Mouse (Mus musculus): ENCODE measurements at regions not wholly inside any gene's neighbourhood (a gene's known extent, or its start where the extent isn't known, plus 50 kb on each side); places are given as distances from the start of the nearest gene placed in this dataset.

DNA sequence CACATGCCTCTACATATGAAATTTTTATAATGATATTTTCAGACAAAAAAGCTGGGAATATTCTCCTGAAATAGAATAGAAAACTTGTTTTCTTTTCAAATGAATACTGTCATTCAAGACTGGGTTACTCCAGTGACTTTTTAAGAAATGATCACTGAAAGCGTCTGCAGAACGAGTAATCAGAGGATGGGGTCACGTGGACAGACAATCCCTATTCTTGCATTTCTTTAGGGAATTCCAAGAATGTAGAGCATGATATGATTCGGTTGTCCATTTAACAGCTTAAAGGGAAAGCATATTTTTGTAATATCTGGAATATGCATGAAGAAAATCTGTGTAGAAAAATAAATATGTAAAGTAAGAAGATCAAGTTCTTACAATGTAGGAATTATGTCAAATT is 65.6 kb downstream of the 4933402N22Rik start:
- DNase-seq (ENCODE audit: low spot score), result no peak

DNA sequence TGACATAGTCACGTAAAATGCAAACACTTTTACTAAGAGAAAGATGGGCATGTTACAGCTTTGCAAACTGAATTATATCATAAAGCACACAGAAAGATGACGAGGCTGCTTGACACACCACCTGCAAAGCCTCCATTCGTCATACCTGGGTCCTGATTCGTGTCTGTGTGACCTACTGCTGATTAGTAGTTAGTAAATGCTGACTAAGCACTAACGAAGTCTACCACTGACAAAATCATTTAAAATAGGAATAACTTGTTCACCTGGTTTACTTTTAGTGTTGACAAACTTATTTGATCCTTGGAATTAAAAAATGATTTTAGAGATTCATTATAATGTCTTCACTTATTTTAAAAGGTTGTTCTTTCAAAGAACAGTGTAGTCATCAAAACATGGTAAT is 71.3 kb downstream of the 4933402N22Rik start:
- no peak for DNase-seq (ENCODE audit: low spot score)

DNA sequence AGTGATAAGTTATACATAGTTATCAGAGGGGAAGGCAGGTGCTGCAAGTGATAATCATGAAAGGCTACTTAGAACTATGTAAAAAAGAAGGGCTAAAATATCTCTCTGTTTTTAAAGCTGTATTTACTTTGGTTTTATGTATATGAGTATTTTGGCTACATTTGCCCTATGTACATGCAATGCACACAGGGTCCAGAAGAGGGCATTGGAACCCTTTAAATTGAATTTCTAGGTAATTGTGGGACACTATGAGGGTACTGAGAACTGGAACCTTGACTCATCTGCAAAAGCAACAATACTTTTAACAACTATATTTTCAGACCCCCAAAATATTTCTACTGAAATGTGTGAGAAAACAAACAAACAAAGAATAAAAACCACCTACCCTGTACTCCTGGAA is 82.9 kb downstream of the 4933402N22Rik start:
- no peak for DNase-seq (ENCODE audit: low spot score)

DNA sequence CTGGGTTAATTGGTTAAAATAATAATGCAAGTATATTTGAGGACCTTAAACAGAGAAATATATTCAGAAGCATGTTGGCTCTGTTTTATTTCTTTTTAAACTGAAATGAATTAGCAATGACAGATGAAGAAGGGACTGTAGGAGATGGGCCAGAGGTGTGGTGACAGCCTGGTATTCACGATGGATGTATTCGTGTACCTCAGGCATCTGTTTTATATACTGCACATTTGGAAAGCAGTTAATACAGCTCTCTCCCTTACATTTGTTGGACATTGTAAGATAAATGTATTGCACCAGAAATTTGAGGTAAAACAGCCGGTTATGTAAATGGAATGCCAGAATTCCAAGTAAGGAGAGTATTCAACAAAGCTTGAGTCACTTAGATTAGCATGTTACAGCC is 88.6 kb downstream of the 4933402N22Rik start:
- no peak for DNase-seq (ENCODE audit: low spot score)

DNA sequence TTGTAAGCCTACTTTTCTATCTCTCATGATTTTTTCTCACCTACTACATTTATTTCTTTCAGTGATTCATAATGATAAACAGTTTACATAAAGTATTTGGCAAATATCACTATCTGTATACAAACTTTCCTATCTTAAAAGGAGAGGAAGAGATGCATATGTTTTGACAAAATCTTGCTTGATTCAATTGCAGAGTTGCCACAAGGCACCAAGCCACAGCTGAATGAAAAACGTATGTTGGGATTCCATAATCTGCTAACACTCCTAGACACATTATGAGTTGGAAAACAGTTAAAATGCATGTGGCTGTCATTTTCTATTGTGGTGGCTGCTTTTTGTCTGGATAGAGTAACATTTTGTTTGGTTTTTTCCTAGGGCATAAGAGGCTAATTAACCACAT is 98.5 kb downstream of the 4933402N22Rik start:
- no peak for DNase-seq (ENCODE audit: low spot score)

DNA sequence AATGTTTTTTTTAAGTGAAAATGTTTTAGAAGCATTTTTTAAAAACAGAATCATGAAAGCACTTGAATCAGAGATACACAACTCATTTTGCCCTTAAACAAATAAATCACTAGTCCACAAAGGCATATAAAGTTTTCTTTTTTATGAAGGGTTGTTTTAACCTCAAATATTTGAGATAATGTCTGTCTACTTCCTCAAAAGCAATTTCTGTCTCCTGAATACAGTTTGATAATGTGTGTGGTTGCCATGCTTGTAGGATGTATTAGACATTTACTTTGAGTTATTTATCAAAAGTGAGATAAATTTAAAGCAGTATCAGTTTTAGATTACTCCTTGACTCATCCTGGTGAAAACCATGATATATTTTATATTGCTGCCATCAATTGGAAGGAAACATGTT is 102.6 kb downstream of the 4933402N22Rik start:
- DNase-seq (ENCODE audit: low spot score), result no peak

DNA sequence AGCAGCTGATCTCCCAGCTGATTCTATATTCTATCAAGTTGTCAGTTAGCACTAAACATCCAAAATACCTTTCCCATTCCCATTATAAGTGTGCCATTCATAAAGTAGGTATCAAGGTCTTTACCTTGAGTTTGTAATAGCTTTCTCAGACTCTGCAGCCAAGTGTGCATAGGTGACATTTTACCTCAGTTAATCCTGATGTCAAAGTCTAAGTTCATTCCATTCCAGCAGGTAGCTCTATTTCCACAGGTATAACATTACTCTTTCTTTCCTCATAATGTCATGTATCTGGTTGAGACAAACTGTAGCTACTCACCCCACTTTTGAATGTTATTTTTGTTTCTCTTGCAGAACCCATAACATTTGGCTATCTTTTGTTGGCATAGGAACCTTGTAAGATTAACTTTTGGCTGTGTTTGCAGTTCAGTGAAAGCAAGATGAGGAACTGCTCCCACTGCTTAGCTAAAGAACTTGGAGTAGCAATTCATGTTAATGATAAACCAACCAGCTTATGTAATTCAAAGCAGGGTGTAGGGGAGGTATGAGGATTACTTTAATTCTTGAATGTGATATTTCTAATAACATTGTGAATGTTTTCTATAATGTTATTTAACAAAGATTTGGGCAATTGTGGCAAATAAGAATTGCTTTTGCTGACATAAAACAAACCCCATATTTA is 107.0 kb downstream of the 4933402N22Rik start:
- no peak for DNase-seq (ENCODE audit: low spot score)

DNA sequence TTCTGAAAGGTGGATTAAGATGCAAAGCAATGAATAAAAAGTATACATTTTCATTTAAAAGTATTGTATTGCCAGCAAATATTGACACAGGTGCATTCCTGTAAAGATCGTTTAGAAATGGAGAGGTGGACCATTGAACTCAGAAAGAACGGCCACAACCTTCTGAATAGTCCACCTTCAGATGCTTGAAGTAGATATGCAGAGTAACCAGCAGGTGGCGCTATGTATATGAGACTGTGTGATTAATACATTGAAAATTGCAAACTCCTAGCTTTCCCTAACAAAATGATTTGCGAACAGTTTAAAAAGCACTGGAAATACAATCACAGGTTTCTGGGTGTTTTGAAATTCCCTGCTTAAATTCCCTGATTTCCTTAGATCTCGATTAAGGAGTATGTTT is 112.2 kb downstream of the 4933402N22Rik start:
- DNase-seq (ENCODE audit: low spot score), result peak; percentile 41

DNA sequence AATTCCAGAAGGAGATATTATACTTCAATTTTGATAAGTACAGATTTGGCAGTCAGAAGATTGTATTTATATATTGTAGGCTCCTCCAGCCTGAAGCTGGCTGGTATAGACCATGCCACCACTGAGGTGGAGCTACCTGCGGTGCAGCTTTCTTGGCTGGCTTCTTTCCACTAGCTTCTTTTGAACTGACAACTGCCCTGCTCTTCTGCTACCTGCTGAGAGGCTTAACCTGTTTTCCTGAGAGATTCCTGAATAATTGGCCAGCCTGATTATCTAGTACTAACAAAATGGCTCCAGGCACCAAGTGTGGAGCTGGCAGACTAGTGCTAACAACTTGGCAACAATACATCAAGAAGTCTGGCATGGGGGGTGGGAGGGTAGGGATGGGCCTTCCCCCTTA is 132.0 kb downstream of the 4933402N22Rik start:
- no peak for DNase-seq (ENCODE audit: low spot score)

DNA sequence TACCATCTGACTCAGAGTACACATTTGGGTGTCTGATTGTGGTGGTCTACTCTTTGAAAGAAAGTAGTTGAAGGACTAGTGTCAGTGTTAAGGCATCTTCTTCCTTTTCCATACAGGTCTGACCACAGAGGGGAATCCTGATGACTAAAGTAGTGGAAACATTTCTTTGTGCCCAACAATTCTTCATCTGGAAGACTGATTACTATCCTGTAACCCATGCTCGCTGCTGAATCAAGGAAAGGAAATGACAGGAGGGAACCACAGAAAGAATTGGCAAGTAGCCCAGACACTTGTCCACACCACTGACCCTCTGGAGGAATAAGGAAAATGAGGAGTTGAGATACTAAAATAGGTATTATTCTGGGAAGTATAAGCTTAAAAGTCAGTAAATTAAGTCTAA is 162.3 kb downstream of the 4933402N22Rik start:
- DNase-seq (ENCODE audit: low spot score), result no peak

DNA sequence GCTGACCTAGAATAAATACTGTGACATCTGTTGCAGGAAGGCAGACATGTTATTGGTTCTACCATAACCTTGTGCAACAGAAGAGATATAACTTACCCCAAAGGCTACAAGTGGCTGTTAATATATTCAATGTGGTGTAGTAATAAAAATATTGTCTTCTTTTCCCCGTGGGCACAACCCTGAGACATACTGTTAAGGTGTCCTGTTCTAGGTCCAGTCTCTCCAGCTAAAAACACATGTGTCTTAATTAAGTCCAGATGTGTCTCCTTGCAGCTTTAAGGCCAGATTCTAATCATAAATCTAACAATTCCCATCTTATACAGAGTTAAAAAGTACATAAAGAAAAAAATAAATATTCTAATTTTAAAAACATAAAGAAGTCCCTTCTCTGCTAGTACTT is 175.8 kb downstream of the 4933402N22Rik start:
- no peak for DNase-seq (ENCODE audit: low spot score)

DNA sequence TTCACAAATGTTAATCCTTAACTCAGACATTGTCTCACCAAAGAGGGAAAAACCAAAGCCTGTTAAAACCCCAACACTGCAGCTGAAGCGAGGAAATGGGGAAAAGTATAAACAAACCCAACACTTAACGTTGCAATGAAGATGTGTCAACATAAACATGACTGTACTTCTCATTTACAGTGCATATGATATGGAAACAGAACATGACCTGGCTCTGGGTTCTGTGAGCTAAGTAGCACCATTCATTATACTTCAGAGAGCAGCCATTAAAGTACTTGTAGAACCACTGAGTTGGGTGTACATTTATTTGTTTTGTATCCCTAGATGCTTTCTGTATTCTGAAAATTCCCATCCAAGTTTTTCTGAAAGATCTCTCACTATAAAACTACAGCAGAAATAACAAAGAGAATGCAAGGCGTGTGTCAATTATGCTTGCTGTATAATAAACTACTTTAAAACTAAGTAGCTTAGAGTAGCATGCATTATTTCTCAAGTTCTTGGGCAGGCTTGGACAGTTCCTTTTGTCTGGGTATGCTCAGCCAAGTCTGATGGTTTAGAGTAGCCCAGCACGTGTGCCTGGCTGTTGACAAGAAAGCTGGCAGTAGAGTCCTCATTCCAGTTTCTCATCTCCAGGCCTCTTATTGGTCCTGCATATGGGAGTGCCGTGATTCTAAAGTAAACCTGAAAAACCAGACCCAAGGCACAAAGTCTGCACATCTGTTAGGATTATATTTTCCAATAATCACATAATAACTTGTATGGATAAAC is 198.9 kb downstream of the 4933402N22Rik start:
- no peak for DNase-seq (ENCODE audit: low spot score)

DNA sequence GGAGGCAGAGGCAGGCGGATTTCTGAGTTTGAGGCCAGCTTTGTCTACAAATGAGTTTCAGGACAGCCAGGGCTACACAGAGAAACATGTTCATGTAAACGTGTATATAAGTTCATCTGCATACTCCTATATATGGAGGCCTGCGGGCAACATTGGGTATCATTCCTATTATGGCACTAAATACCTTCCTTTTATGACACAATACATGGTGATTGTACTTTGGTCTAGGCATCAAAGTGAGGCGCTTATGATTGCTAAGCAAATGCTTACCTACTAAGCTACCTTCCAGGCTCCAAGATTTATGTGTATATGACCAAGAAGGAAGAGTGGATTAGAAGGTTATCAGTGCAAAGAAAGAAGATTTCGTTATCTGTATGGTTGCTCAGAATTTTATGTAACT is 207.1 kb downstream of the 4933402N22Rik start:
- no peak for DNase-seq (ENCODE audit: low spot score)

DNA sequence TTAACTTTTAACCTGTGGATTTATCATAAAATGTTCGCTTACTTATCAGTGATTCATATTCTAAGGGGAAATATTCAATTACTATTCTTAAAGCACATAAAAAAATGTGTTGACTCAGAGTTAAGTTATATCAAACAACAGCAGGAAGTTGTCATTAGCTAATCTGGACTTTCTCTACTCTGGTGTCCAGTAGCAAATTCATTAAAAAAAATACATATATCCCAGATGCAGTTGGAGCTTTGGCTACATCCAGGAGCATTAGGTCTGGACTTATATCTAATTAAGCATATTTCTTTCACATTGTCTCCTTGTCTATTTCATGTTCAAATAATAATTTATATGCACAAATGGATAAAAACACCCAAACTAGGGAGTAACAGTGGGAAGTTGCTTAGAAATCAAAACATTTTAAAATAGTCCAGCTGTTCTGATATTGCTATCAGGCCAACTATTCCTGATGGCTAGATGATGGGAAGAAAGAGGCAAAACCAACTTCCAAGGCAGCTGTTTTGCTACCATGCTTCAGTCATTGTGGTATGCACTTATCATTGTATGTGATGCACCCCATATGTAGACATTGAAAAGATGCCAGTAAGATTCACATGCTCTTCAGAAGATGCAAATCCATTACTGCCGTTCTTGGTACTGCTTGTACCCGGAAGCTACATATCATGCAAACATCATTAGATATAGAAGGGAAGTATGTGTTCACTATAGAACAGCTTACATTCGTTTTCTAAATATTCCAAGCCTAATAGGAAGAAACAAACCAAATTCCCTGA is 209.8 kb downstream of the 4933402N22Rik start:
- no peak for DNase-seq (ENCODE audit: low spot score)

DNA sequence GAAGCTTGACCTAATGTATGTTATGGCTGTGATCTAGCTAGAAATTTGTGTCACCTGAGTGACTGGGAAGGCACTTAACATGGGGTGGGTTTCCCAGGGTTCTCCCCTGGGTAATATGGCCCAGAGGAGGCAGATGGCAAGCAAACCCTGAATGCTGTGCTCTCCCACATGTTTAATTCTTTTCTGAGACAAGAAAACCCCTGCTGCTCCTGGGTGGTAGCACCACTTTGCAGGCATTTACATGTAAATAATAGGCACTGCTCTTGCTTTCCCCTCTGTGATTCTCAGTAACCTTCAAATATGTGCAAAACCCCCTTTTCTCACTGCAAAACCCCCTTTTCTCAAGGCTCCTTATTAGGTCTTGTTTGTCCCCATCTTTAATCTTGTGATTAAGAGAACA is 221.1 kb downstream of the 4933402N22Rik start:
- no peak for DNase-seq (ENCODE audit: low spot score)

DNA sequence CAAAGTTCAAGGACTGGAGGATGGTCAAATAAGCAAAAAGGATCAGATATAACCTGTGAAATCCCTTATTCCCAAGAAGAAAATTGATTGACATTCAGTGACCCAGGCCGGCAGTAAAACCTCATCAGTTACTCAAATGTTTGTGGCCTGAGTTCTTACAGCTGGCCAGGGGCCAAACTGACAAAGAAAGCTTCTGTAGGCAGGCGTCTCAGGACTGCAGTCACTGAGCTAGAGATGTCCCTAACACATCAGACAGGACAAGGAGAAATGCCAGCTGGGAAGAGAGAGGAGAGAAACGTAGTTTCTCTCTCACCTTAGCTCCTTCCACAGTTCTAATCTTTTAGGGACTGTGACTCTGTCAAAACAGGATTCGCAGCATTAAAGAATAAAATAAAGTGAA is 229.9 kb upstream of the Sema3d start:
- no peak for DNase-seq (ENCODE audit: low spot score)

DNA sequence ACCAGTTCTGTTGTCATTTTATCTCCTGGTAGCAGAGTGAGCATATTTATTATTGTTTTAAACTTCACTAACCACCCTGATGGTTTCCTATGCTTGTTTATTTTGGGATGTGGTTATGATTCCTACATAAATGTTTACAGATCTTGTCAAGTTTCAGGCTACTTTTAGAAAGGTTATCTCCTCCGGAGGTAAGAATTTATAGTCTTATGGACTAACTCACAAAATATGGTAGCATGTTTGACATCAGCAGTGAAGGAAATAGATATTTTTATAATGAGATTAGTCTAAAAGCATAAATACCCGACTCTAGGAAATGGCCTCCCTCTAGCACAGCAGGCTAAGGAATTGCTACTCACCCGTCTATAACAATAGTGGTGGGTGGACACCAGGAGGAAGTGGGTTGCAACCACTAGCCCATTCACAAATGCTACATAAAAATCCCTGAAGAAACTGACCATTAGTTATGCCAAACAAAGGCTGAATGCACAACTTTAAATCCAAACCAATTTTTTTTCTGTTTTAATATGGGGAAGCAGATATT is 228.6 kb upstream of the Sema3d start:
- no peak for DNase-seq (ENCODE audit: low spot score)

DNA sequence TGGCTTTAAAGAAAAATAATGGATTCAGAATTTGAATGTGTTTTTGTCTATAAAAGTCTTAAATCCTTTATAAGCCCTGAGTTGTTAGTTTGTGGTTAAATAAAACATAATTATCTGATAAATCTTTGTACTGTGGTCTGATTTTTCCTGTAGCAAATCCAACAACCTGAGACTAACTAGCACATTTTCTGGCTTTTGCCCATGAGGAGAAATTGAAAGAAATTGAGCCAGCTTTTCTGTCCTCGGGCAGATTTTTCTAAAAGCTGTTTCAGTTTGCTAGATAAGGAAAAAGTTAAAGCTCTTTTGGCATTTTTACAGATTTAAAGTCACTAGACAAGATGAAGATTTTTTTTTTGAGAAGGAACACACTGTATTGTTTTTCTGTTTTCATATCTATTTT is 191.5 kb upstream of the Sema3d start:
- no peak for DNase-seq (ENCODE audit: low spot score)

DNA sequence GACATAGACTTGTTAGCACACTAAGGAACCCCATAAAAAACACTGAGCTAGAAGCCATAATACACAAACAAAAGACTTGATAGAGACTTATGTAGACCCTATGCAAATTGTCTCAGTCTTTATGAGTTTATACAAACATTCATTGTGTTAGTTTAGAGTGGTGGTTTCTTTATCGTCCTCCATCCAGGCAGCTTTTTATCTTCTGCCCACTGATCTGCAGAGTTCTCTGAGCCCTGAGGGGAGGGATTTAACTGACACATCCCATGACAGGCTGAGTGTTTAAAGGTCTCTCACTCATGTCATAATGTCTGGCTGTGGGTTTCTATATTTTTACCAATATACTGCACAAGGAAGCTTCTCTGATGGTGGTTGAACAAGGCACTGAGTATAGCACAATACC is 175.7 kb upstream of the Sema3d start:
- no peak for DNase-seq (ENCODE audit: low spot score)

DNA sequence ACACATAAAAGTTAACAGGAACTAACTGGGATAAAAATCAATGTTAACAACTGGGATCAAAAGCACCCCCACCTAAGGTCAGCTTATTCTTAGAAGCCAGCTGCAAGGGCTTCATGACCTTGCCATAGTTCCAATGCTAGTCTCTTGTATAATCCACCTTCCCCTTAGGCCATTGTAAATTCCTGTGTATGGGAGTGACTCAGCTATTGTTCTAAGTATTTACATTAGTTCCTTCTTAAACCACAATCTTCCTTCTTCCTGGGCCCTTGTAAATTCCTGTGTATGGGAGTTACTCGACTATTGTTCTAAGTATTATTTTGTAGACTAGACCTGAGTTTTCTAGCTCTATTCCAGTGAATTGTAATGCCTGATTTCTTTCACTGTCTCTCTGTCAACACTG is 173.6 kb upstream of the Sema3d start:
- no peak for DNase-seq (ENCODE audit: low spot score)

DNA sequence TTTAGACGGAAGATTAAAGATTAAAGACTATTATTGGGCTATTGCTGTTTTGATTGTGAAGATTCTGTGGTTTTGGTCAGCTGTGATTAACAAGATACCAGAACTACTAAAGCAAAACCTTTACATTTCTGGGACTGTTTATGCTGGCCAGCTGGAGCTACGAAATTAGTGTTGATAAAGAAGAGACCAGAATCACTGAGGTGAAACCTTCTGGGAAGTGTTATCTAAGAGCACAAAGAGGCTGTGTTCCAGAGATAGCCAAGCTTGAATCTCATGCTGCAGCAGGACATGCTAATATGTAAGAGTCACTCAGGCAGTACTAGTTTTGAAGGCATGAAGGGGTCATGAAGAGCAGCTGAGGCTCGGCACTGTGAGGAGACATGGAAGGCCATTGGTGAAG is 169.7 kb upstream of the Sema3d start:
- DNase-seq (ENCODE audit: low spot score), result no peak

DNA sequence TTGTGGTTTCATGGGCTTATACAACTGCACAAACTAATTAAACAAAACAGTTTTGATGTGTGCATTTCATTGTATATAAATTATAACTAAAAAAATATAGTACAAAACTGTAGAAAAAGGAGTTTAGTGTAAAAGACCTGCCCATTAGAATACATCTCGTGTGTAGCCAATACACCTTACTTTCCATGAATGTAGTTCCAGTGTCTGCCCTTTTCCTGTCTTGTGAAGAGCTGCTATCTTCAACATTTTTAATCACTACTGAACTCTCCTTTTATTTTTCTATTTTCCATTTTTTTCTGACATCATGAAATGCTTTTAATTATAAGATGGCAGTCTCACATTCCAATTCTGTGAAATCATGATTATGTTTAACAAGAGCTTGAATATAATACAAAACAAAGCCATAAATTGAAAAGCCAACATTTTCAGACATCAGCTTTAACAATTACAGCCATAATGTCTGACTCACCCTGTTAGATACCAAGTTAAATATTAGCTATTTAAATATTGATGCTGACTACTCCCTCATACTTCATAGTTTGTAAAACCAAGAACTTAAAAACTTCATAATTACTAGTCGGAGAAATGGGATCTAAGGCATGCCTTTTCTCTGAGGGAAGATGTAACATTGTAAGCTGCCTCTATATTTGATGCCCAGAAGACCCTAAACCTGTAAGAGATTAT is 163.6 kb upstream of the Sema3d start:
- DNase-seq (ENCODE audit: low spot score), result no peak
